Mouse (Mus musculus) embryo, embryonic 11.5 days (tissue): ENCODE measurements around the gene Spice1.

Experiments used
- DNase-seq: peaks from one replicate; pipeline ENCODE4 v3.0.0-alpha.2; 2012; ENCODE audit warnings: low read depth, low spot score

Gene Spice1

DNA sequence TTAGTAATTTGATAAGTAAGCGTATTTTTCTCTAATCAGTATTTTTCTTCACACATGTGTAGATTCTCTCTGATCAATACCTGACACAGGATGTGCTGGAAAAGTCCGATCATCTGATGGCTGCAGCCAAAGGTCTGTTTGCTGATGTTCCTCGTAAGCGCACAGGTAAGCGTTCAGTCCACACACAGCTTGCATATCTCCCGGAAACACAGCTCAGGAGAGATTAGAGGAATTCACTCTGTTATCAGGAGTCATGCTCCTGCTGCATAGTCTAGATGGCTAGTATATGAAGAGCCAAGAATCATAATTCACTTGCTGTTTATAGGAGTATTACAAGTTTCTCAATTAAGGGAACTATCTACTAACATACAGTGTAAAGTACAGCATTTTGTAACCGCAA lies 18.6 kb downstream of the Spice1 start:
- no peak for DNase-seq

GRCm38 (mm10) chr16:44375459-44375858 lies 28.5 kb downstream of the Spice1 start:
- no peak for DNase-seq

GRCm38 (mm10) chr16:44380006-44380405 lies 33.1 kb downstream of the Spice1 start:
- no peak for DNase-seq

DNA sequence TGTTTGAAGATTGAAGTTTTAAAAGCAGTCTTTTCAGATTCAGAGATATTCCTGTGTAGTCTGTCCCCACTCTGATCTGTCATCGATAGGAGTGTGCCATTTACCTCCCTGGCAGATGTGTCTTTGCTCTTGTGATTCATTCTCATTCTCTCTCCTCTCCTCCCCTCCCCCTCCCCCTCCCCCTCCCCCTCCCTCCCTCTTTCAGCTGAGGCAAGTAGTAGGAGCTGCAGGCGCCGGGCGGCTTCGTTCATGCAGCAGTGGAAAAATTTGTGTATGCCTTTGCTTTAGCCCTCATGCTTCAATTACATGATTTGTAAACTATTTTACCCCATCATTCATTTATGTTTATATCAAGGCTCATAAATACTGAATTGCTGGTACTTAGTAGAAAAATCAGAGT lies 34.7 kb downstream of the Spice1 start:
- no peak for DNase-seq

DNA sequence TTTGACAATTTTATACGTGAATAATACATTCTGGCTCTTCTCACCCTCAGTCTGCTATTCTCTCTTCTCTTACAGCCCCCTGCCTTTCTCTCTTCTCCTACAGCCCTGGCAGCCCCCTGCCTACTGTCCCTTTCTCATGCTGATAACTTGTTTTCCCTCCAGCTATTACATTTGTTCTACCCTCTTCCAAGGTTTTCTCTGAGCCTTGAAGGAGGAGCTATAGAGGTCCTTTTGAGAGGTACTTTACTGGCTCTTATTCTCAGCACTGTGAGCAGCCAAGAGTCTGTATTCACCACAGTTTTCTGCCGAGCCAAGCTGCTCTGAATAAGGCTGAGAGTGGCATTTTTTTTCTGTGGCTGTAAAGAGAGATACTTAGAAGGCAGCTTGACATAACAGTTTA lies 36.6 kb downstream of the Spice1 start:
- no peak for DNase-seq

DNA sequence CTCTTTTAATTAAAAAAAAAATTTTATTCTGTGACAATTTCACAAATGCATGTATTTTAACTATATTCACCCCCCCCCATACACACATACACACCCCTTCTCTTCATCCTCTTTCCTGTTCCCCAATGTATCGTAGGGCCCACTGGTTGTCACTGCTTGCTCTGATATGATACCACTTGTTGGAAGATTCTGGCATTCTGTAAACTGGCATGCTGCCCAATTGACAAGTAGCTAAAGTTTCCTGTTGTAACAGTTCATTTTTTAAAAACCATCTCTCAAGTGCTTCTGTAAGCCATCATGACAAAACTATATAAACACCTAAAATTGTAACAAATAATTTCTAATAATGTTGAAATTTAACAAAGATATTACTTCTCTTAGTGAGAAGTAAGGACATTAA lies 37.3 kb downstream of the Spice1 start:
- no peak for DNase-seq

GRCm38 (mm10) chr16:44391877-44392548 lies 45.1 kb downstream of the Spice1 start:
- peak; percentile 55 for DNase-seq

DNA sequence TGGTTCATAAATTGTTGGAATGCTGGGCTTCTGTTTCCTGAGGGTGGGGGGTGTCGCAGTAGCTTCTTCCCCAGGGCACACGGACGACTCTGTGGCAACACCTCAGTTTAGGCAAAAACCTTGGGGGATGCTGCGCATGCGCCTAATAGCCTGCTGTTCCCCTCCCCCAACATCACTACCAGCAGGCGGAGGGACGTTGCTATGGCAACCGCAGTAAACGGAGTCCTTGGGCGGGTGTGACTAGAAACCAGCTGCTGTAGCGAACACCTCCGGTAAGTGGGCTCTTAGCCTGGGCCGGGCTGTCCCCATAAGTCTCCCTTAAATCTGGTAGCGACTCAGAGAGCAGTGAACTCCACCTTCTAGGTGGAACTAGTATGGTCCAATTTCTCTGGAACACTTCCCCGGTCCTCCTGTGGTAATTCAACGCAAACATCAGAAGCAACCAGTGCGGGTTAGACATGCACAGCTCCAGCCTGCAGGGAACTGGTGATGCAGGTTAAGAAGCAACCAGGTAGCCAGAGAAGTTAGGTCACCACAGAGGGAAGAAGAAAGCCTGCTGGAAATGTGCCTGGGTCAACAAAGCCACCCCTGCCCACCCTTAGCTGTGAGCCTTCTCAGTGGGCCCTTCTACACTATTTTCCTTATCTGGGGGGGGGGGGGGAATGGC lies 47.8 kb downstream of the Spice1 start, which contains the start of gene Cfap44:
Cfap44 (plus strand) TSS at position 220 of the 667 bp plus-strand sequence.
- DNase-seq, result peak; percentile 88

DNA sequence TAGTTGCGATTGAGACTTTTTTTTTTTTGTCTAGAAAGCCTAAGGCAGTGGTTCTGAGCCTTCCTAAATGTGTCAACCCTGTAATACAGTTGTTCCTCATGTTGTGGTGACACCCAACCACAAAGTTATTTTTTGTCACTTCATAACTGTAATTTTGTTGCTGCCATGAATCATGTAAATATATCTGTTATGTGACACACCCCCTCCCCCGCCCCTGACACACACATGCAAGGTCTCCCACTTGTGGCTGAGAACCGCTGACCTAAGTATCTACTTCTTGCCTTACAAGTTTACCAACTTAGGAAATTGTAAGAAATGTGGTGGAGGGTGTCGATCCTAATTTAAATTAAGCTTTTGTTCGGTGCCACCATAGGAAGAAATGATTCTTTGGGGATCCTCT lies 58.0 kb downstream of the Spice1 start:
- no peak for DNase-seq

DNA sequence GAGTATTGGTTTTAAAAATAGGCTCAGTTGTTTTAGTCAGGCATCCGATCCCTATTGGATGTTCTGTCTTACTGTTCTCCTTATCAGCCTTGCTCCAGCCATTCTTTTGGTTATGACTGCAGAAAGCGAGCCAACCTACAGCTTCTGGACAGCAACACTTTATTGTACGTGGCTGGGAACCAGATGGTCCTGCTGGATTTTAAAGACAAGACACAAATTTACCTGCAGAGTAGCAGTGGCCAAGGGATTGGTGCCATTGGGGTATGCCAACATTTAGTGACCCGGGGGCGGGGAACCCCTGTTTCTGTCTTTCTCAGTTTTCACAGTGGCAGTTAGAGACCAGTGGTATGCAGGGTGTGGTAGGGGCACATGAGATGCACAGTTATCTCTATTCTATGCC lies 60.3 kb downstream of the Spice1 start:
- DNase-seq, result no peak

GRCm38 (mm10) chr16:44408290-44408689 lies 61.4 kb downstream of the Spice1 start:
- DNase-seq, result no peak

DNA sequence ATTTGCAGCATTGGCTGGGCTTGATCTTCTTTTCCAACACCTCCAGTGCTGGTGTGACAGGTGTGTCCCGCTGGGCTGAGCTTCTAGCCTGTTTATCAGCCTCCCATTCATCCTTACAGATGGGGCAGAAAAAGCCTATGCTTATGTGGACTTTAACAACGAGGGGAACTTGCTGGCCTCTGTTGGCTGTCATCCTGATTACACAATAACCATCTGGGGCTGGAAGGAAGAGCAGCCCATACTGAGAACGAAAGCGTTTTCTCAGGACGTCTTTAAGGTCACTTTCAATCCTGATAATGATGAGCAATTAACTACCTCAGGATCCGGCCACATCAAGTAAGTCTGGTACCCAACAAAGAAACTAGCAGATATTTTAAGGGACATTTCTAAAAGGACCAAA lies 63.3 kb downstream of the Spice1 start:
- no peak for DNase-seq

DNA sequence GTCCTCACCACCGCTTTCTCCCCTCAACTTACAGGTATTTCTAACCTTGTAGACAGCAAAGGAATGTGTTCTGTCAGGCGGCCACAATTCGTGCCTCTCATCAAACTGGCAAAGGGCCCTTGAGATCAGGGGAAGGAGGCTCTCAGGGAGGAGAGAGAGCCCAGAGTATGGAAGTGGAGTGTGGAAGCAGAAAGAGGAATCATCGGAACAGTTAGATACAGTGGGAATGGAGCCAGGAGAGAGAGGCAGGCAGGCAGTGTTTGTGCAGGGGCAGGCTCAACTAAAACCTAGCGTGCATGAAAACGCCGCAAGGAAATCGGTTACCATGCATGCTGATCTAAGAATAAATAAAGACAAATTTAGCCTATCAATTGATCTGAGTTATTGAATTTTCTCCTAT lies 70.7 kb downstream of the Spice1 start:
- DNase-seq, result no peak

DNA sequence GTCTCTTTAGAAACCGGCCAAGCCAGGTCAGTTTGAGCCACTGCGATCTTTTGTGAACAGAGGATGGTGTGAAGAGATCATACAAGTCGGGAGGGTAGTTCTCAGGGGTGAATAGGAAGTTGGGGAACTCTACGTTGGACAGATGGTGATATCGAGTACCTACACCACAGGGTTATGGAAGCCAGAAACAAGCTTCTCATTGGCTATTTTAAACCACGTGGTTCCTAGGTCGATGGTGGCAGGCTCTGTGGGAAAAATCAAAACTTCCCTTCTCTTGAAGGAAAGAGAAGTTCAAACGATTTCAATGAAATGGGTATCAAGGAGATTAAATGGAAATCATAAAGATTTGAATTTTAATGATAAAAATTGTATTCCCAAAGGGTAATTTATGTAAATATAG lies 74.8 kb downstream of the Spice1 start:
- no peak for DNase-seq

DNA sequence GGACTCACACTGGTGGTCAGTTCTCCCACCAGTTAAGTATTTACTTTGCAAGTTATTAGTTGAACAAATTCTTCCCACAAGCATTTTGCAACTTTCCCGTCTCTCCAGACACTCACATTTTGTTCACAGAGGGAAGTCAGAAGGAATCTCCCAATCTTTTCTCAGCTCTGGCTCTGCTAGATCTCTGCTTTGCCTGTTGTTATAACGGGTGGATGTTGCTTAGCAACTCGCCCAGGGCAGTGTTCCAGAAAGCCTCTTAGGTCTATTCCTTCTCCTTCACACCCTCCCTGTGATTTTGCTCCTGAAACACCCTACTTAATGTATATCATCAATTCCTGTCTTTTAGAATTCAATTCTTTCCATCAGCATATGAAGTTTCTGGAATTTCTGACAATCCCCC lies 76.6 kb downstream of the Spice1 start:
- DNase-seq, result no peak

DNA sequence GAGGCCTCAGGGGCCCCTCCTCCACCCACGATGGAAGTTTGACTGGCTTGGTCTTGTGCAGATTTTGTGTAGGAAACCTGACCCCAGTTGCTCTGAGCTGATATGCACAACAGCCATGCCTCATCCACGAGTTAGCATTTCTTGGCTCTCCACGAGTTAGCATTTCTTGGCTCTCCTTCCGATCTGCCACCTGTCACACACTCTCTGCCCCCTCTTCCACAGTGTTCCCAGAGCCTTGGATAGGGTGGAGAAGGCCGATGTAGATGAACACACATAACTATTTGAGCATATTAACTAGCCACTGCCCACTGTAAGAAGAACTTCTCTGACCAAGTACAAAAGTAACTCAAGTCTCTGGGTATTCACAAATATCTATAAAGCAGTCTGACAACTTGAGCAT lies 81.5 kb downstream of the Spice1 start:
- no peak for DNase-seq

DNA sequence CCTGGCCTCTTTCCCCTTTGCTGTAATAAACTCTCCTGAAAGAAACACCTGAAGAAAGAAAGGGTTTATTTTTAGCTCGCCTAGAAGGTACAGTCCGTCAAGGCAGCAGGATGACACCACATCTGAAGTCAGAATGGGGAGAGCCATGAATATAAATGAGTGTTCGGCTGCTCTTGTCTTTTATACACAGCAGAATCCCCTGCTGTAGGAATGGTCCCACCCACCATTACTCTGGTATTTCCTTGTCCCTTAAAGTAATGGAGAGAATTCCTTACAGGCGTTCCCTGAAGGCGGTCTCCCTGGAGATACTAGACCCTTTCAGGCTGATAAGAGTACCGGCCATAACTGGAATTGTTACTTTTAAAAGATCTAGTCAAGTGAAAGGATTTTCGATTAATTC lies 83.1 kb downstream of the Spice1 start:
- DNase-seq, result no peak

DNA sequence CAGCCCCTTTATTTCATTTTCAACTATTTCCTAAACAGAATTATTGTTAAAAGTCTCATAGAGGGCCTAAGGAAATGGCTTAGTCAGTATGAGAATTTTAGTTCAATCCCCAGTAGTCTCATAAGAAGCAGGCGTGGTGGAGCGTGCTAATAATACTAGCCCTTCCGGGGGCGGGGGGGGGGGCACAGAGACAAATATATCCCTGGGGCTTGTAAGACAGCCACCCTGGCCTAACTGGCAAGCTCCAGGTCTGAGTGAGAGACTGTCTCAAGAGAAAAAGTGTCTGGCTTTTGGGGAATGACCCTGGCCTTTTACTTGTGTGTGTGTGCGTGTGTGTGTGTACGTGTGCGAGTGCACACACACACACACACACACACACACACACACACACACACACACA lies 88.0 kb downstream of the Spice1 start:
- no peak for DNase-seq

DNA sequence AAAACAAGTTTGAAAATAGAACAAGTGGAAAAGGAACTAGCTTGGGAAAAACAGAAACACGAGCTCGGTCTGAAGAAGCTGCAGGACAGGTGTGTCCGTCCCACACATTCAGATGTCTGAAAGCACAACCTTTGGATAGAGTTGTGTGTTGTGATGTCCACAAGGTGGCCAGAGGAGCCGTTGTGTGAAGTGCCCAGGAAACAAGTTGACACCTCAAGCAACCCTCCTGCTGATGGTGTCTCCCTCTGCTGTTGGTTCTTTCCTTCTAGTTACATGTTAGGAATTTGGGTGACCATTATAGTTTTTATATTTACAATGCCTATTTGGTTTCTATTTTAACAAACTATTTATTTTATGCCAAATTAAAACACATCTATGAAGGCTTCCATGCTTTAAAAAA lies 88.6 kb downstream of the Spice1 start:
- no peak for DNase-seq
